Mouse (Mus musculus): ENCODE measurements around the gene Sgcd. TPM values are rescaled to one million over a fixed set of nuclear protein-coding genes. Genes with fewer than 3 reads are reported as not detected.

The Sgcd gene
- polyA plus RNA-seq, 1 experiment from 2014 or later = 3.1 TPM

DNA sequence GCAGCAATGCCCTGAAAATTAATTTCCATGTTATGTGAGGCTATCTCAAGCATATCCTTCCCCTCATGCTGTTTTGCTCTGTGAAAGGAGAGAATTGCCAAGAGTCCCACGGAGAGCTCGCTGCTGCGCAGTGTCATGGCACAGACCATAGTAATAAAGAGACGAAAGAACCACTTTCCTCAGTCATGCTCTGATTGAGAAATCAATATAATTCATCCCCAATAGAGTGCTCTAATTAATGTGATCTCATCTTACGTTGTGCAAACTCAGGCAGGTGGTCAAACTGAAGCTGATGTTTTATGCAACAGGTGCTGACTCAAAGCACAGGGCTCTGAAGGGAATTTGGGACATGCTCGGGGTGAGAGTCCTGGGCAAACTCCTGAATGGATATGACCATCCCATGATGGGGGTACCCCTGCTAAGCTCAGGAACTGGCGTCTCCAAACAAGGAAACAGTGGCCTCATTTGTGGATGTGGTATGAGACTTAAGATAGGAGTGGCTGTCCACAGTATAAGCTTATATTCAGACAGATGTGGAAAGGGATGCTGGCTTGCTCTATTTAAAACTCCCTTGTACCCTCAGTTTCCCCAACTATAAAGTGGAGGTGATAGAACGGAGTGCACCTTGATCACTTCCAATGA lies 740.9 kb downstream of the Sgcd start:
- no peak overlapping the region for H3K4me3 ChIP-seq (ENCODE audit: low read length)
- H3K4me2 ChIP-seq (replicated peaks; ENCODE audit: low read depth, low read length) = no peak overlapping the region
- H3K27ac ChIP-seq (ENCODE audit: low read depth, low read length) = no peak overlapping the region
- no peaks in the 10 kb centered on the region for H3K27me3 ChIP-seq (ENCODE audit: control insufficient read depth, insufficient read depth, low read length)
- no peaks in the 10 kb centered on the region for H3K36me3 ChIP-seq (ENCODE audit: control insufficient read depth, insufficient read depth, low read length)
- 81% methylated on average over 8 of the region's 8 CpGs for whole genome bisulfite sequencing
- no peaks in the 10 kb centered on the region for H3K4me1 ChIP-seq (ENCODE audit: control insufficient read depth, insufficient read depth, low read length)
- no peak overlapping the region for H3K9ac ChIP-seq (ENCODE audit: low read depth, low read length)
- ATAC-seq (ENCODE audit: low FRiP score, low TSS enrichment) = no peak
- H3K9me3 ChIP-seq (ENCODE audit: control insufficient read depth, low read length) = no peaks in the 10 kb centered on the region

DNA sequence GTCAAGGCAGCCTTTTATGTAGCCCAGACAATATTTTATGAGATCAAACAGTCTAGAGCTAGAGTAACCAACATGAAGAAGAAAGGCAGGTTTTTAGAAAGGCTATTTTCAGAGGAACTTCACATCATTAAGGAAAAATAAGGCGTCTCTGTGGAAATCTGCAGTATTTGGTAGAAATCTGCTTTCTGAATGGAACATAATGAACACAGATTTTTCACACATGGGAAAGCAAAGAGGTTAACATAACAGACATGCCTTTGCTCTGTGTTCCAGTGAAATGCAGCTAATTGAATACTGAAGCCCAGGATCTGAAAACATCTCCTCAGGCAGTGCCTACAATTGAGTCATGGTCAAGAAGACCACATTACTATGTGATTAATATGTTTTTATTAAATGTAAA lies 746.4 kb downstream of the Sgcd start:
- no peak for ATAC-seq (ENCODE audit: low FRiP score, low TSS enrichment)
- WGBS = 64% methylated on average over 1 of the region's 1 CpGs
- Histone ChIP-seq H3K4me3 (ENCODE audit: low read length) (no peak overlapping the region), H3K4me2 (replicated peaks; ENCODE audit: low read depth, low read length) (no peak overlapping the region), H3K9ac (ENCODE audit: low read depth, low read length) (no peak overlapping the region), H3K27ac (ENCODE audit: low read depth, low read length) (no peak overlapping the region), H3K9me3 (ENCODE audit: control insufficient read depth, low read length) (no peaks in the 10 kb centered on the region), H3K4me1 (ENCODE audit: control insufficient read depth, insufficient read depth, low read length) (no peaks in the 10 kb centered on the region), H3K27me3 (ENCODE audit: control insufficient read depth, insufficient read depth, low read length) (no peaks in the 10 kb centered on the region), H3K36me3 (ENCODE audit: control insufficient read depth, insufficient read depth, low read length) (no peaks in the 10 kb centered on the region)

DNA sequence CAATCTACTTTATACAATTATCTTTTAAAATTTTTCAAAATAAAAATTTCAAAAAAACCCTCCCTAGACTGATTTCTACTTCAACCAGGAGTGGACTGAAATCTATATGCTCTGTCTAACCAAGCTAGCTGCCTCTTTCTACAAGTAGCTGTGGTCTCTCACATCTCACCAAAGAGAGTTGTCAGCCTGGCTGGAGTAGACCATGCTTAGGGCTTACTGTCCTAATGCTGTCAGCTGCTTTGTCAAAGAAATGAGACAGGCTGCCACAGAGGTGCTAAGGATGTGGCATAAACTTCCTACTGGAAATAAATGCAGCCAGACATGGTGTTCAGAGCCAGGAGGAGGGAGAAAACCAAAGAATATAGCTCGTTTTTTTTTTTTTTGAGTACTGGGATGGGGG lies 760.5 kb downstream of the Sgcd start:
- no peaks in the 10 kb centered on the region for H3K36me3 ChIP-seq (ENCODE audit: control insufficient read depth, insufficient read depth, low read length)
- WGBS = 38% methylated on average over 1 of the region's 1 CpGs
- no peak for ATAC-seq (ENCODE audit: low FRiP score, low TSS enrichment)
- no peak overlapping the region for H3K27ac ChIP-seq (ENCODE audit: low read depth, low read length)
- no peak overlapping the region for H3K4me3 ChIP-seq (ENCODE audit: low read length)
- no peak overlapping the region for H3K9ac ChIP-seq (ENCODE audit: low read depth, low read length)
- no peaks in the 10 kb centered on the region for H3K27me3 ChIP-seq (ENCODE audit: control insufficient read depth, insufficient read depth, low read length)
- H3K4me2 ChIP-seq (replicated peaks; ENCODE audit: low read depth, low read length) = no peak overlapping the region
- no peaks in the 10 kb centered on the region for H3K9me3 ChIP-seq (ENCODE audit: control insufficient read depth, low read length)
- H3K4me1 ChIP-seq (ENCODE audit: control insufficient read depth, insufficient read depth, low read length) = no peaks in the 10 kb centered on the region

DNA sequence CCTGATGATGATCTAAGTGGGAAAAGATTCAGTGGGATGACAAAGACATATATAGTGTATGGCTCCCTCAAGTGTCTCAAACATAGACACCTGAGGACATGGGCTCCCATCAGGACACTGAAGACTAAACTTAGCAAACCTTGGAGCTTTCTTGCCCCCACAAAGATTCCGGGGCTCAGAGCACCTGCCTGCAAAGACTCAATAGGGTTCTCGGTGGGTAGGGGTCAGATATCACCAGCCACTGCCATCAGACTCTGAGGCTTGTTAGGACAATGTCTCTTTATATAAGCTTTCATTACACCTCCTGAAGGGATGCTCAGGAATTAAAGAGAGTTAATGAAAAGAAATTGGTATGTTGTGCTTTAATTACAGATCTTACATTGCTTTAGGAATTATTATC lies 764.6 kb downstream of the Sgcd start:
- no peak overlapping the region for H3K27ac ChIP-seq (ENCODE audit: low read depth, low read length)
- no peaks in the 10 kb centered on the region for H3K36me3 ChIP-seq (ENCODE audit: control insufficient read depth, insufficient read depth, low read length)
- H3K9ac ChIP-seq (ENCODE audit: low read depth, low read length) = no peak overlapping the region
- H3K4me1 ChIP-seq (ENCODE audit: control insufficient read depth, insufficient read depth, low read length) = no peaks in the 10 kb centered on the region
- 85% methylated on average over 2 of the region's 2 CpGs for WGBS
- no peak overlapping the region for H3K4me2 ChIP-seq (replicated peaks; ENCODE audit: low read depth, low read length)
- H3K27me3 ChIP-seq (ENCODE audit: control insufficient read depth, insufficient read depth, low read length) = no peaks in the 10 kb centered on the region
- ATAC-seq (ENCODE audit: low FRiP score, low TSS enrichment) = no peak
- H3K9me3 ChIP-seq (ENCODE audit: control insufficient read depth, low read length) = no peaks in the 10 kb centered on the region
- no peak overlapping the region for H3K4me3 ChIP-seq (ENCODE audit: low read length)

DNA sequence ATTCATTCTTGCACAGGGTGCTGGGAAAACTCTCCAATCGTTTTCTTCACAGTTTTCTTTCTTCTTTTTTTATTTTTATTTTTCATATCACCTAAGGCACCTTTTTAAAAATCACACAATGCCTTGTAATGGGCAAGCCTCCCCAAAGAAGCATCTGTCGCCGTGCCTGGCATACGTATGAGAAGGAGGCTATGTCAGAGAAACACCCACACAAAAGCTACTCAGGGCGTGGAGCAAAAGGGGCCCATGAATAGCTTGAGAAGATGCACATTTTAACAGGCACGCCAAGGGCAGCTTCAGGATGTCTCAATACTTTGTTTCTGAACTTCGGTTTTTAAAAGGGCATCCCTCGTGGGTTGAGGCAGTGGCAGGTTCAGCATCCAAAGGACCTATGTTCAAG lies 777.2 kb downstream of the Sgcd start:
- no peaks in the 10 kb centered on the region for H3K36me3 ChIP-seq (ENCODE audit: control insufficient read depth, insufficient read depth, low read length)
- no peak for ATAC-seq (ENCODE audit: low FRiP score, low TSS enrichment)
- H3K27me3 ChIP-seq (ENCODE audit: control insufficient read depth, insufficient read depth, low read length) = no peaks in the 10 kb centered on the region
- H3K9ac ChIP-seq (ENCODE audit: low read depth, low read length) = no peak overlapping the region
- H3K27ac ChIP-seq (ENCODE audit: low read depth, low read length) = no peak overlapping the region
- no peak overlapping the region for H3K4me3 ChIP-seq (ENCODE audit: low read length)
- H3K4me1 ChIP-seq (ENCODE audit: control insufficient read depth, insufficient read depth, low read length) = no peaks in the 10 kb centered on the region
- H3K9me3 ChIP-seq (ENCODE audit: control insufficient read depth, low read length) = no peaks in the 10 kb centered on the region
- no peak overlapping the region for H3K4me2 ChIP-seq (replicated peaks; ENCODE audit: low read depth, low read length)
- 82% methylated on average over 8 of the region's 8 CpGs for WGBS

DNA sequence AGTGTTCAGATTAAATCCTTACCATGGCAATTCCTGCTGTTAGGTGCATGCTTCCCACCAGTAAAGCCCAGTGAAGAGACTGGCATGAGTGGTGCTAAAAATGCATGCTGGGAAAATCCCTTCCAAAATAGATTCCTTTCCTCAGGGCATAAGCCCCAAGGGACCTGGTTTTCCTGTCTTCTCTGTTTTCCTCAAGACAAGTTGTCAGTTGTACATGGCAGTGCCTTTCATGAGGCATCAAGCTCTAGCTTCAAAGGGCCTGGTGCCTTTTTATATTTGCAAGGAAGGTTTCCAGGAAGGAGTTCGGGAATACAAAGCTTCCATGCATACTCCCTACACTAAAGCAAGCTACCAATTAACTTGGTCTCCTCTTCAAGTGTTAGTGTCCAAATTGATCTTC lies 782.3 kb downstream of the Sgcd start:
- 64% methylated on average over 1 of the region's 1 CpGs for WGBS
- H3K4me3 ChIP-seq (ENCODE audit: low read length) = no peak overlapping the region
- H3K9me3 ChIP-seq (ENCODE audit: control insufficient read depth, low read length) = no peaks in the 10 kb centered on the region
- no peaks in the 10 kb centered on the region for H3K27me3 ChIP-seq (ENCODE audit: control insufficient read depth, insufficient read depth, low read length)
- H3K4me2 ChIP-seq (replicated peaks; ENCODE audit: low read depth, low read length) = no peak overlapping the region
- H3K36me3 ChIP-seq (ENCODE audit: control insufficient read depth, insufficient read depth, low read length) = no peaks in the 10 kb centered on the region
- no peaks in the 10 kb centered on the region for H3K4me1 ChIP-seq (ENCODE audit: control insufficient read depth, insufficient read depth, low read length)
- ATAC-seq (ENCODE audit: low FRiP score, low TSS enrichment) = no peak
- no peak overlapping the region for H3K9ac ChIP-seq (ENCODE audit: low read depth, low read length)
- no peak overlapping the region for H3K27ac ChIP-seq (ENCODE audit: low read depth, low read length)

DNA sequence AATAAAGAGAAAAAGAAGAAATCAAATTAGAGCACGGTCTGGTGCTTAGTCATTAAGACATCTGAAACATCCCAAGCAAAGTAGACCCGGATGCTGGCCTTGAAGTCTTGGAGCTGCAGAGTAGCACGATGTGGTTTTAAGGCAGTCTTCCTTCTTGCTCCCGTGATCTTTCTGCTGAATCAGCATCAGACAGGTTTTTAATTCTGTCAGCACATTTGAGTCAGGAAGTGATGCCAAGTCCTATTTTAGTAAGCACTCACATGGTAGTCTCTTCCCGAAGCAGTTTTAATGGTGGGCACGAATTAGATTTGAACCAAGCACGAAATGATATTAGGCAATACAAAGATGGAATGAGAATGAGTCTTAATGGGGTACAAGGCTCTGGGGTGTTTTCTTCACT lies 789.7 kb downstream of the Sgcd start:
- Histone ChIP-seq H3K36me3 (ENCODE audit: control insufficient read depth, insufficient read depth, low read length) (no peaks in the 10 kb centered on the region), H3K4me1 (ENCODE audit: control insufficient read depth, insufficient read depth, low read length) (no peaks in the 10 kb centered on the region), H3K4me2 (replicated peaks; ENCODE audit: low read depth, low read length) (no peak overlapping the region), H3K27ac (ENCODE audit: low read depth, low read length) (no peak overlapping the region), H3K9me3 (ENCODE audit: control insufficient read depth, low read length) (no peaks in the 10 kb centered on the region), H3K27me3 (ENCODE audit: control insufficient read depth, insufficient read depth, low read length) (no peaks in the 10 kb centered on the region), H3K9ac (ENCODE audit: low read depth, low read length) (no peak overlapping the region), H3K4me3 (ENCODE audit: low read length) (no peak overlapping the region)
- WGBS = 89% methylated on average over 7 of the region's 7 CpGs
- ATAC-seq (ENCODE audit: low FRiP score, low TSS enrichment) = no peak

DNA sequence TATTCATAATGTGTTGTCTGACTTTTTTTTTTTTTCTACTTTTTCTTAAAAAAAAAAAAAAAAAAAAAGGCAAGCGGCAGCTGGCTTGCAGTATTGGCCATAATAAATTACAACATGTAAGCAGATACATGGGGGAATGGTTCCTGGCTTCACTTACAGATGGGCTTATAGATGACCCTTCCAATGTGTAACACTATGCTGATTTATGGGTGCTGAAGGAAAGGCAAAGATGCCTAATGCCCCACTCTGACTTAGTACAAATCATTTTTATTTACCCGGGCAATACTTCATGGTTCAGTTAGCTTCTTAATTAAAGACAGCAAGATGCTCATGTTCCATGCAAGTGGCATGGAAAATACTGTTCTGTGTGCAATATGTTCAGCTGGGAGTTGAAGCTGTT lies 800.2 kb downstream of the Sgcd start:
- WGBS = 9% methylated on average over 2 of the region's 2 CpGs
- H3K9ac ChIP-seq (ENCODE audit: low read depth, low read length) = no peak overlapping the region
- no peaks in the 10 kb centered on the region for H3K27me3 ChIP-seq (ENCODE audit: control insufficient read depth, insufficient read depth, low read length)
- no peak overlapping the region for H3K27ac ChIP-seq (ENCODE audit: low read depth, low read length)
- H3K4me2 ChIP-seq (replicated peaks; ENCODE audit: low read depth, low read length) = no peak overlapping the region
- peak; percentile 96 for ATAC-seq (ENCODE audit: low FRiP score, low TSS enrichment)
- H3K36me3 ChIP-seq (ENCODE audit: control insufficient read depth, insufficient read depth, low read length) = no peaks in the 10 kb centered on the region
- 0 out of 2 replicates have a peak, but pooled peaks cover 2% of the 10 kb centered on the region for H3K4me1 ChIP-seq (ENCODE audit: control insufficient read depth, insufficient read depth, low read length)
- H3K4me3 ChIP-seq (ENCODE audit: low read length) = no peak overlapping the region
- no peaks in the 10 kb centered on the region for H3K9me3 ChIP-seq (ENCODE audit: control insufficient read depth, low read length)

DNA sequence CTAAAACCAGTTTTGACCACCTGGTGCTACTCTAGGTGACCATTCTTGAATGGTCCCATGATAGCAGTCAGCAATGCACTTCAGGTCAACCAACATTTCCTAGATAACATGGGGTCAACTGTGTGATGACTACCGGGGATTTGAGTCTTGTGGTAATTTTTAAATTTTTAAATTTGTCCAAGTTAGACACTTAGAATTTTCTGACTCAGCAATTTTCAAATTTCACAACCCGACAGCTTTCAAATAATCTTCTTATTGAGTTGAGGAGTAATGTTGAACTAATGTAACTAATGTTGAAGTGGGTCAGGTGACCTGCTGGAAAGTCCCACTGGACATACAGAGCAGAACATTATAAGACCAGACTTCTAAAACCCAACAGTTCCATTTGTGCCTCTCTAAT lies 813.8 kb downstream of the Sgcd start:
- no peaks in the 10 kb centered on the region for H3K27me3 ChIP-seq (ENCODE audit: control insufficient read depth, insufficient read depth, low read length)
- 93% methylated on average over 2 of the region's 2 CpGs for WGBS
- no peaks in the 10 kb centered on the region for H3K36me3 ChIP-seq (ENCODE audit: control insufficient read depth, insufficient read depth, low read length)
- no peaks in the 10 kb centered on the region for H3K9me3 ChIP-seq (ENCODE audit: control insufficient read depth, low read length)
- no peak overlapping the region for H3K9ac ChIP-seq (ENCODE audit: low read depth, low read length)
- H3K4me3 ChIP-seq (ENCODE audit: low read length) = no peak overlapping the region
- no peak overlapping the region for H3K27ac ChIP-seq (ENCODE audit: low read depth, low read length)
- H3K4me1 ChIP-seq (ENCODE audit: control insufficient read depth, insufficient read depth, low read length) = no peaks in the 10 kb centered on the region
- no peak overlapping the region for H3K4me2 ChIP-seq (replicated peaks; ENCODE audit: low read depth, low read length)
- no peak for ATAC-seq (ENCODE audit: low FRiP score, low TSS enrichment)

Data from kidney, embryonic 14.5 days (tissue).